Mouse (Mus musculus) embryo, embryonic 10.5 days (tissue): ENCODE data around the gene Cdk5.
"Not testable (repeated sequence)": the region's sequence is repeated elsewhere in the genome, so short reads cannot be mapped to it uniquely, and the experiment has no call there.

ENCODE experiments used
- DNase-seq: peaks from one replicate; pipeline ENCODE4 v3.0.0-alpha.2; 2015; ENCODE audit warnings: low spot score

The Cdk5 gene

DNA sequence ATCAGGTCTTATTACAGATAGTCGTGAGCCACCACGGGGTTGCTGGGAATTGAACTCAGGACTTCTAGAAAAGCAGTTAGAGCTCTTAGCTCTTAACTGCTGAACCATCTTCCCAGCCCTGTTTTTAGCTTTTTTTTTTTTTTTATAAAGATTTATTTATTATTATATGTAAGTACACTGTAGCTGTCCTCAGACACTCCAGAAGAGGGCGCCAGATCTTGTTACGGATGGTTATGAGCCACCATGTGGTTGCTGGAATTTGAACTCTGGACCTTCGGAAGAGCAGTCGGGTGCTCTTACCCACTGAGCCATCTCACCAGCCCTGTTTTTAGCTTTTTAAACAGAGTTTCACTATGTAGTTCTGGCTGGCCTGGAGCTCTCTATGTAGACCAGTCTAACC, 27.1 kb downstream of the Cdk5 start:
- not testable (repeated sequence) for DNase-seq

DNA sequence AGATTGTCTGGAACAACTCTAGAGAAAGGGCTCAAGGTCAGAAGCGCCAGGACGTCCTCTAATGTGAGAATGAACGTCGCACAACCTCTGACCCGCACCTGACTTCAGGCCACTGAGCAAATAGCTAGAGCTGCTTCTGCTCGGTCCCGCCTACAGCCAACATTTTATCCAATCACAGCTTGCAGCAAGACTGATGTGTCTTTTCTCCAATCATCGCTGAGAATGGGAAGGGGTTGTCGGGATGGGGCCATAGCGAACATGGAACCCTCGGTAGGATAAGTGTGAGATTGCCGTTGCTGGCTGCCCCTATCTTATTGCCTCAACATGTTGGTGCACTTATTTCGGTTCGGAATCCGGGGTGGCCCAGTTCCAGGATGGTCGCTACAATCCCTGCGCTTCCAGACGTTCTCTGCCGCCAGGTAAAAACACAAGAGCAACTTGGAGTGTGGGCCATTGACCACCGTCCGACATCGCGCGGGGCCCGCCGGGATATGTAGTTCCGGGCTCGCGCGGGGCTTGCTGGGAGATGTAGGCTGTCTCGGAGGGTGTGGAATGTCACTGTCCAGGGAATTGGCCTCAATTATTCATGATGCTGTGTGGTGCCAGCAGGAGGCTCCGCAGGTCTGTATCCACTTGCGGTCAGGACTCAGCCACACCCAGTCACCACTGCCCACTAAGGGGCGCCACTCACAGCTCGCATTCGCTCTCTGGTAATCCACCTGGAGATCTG, 29.0 kb downstream of the Cdk5 start:
- peak; percentile 98 for DNase-seq

DNA sequence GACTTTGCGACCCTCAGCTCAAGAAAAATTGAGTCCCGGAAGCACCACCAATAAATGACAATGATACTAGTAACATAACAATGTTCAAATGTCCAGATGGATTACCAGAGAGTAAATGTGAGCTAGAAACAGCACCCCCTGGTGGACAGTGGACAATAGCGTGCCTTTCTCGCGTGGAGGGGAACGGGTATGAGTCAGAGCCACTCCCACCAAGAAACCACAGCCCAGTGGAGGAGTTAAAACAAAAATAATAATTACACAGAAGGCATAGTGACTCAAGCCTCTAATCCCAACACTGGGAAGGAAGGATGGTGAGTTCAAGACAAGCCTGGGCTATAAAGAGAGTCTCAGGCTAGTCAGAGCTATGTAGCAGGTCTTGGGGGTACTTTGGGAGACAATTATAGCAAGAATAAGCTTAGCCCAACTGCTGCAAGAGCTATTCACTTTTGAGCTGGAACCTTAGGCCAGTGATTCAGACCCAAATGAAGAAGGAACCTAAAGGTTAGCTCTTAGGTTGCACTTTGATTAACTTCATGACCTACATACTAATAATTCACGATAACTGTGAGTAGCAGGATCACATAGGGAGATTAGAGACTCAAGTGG, 29.8 kb downstream of the Cdk5 start, which contains the start of gene Abcb8:
TSS of gene Abcb8 (plus strand) at position 272 of the 606 bp plus-strand sequence.
- DNase-seq, result peak; percentile 90

DNA sequence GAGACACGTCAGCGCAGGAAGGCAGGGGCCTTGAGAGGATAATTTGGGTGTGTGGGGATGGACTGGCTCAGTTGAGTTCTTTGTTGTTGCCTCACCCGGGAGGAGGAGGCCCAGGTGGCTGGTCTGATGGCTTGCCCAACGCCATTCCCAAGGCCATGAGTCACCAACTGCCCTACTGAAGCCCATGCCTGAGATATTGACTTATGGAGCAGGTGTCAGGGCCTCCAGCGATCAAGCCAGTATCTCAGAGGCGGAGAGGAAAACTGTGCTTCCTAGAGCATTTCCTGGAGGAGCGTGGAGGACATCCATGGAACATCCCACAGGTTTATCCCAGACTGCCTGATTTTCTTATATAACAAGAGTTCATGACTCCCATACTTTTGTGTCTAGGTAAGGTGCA, 30.6 kb downstream of the Cdk5 start:
- DNase-seq, result no peak

DNA sequence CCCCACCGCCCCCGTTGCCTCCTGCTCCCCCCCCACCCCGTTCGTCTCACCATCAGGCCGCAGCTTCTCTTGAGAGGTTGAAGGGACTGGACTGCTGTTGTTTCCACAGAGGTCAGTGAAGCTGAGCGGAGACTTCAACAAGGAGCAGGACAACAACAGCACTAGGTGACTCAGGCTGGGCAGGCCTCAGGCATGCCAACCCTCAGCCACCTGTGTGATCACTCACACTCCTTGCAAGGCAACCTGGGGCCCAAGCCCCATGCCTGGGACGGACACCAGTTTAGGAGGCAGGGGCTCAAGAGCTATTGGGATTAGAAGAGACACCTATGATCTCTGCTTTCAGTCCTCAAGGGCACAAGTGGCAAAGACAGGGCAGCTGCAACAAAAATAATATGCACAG, 31.5 kb downstream of the Cdk5 start, which contains the start of gene Atg9b:
TSS of gene Atg9b (minus strand) at position 280 of the 400 bp plus-strand sequence.
- no peak for DNase-seq

DNA sequence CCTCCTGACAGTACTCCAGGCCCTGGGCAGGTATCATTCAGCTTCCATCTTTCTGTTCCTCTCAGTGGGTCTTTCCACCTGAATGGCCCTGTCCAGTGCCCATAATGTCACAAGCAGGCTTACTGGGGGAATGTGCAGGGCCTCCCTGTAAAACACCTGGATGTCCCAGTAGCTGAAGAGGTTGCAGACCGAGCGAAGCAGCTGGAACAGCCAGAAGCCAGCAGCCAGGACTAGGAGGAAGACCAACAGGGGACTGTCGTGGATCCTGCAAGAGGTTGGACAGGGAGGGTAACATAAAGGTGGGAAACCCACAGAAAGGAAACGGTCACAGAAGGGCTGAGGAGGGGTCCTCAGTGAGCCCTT, 33.7 kb downstream of the Cdk5 start:
- DNase-seq, result no peak

DNA sequence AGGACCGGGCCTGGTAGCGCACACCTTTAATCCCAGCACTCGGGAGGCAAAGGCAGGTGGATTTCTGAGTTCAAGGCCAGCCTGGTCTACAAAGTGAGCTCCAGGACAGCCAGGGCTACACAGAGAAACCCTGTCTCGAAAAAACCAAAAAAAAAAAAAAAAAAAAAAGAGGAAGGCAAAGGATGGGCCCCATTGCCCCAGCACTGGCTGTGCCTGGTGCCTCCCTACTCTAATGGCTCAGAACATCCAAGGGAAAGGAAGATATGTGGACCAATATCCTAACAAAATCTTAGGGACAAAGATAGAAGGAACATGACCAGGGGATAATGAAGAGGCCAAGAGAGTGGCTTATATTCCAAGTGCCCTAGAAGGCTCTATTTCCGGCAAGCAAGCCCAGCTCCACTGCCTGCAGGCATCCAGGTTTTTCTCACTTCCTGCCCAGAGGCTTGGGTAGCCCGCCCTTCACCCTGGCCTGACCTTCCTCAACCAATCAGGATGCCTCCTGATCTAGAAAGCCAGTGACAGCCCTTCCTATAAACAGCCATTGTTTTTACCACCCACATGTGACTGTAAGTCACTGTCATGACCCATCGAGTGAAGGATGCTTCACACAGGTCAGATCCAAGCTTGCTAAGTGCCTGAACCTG, 34.2 kb downstream of the Cdk5 start:
- DNase-seq, result peak; percentile 69

DNA sequence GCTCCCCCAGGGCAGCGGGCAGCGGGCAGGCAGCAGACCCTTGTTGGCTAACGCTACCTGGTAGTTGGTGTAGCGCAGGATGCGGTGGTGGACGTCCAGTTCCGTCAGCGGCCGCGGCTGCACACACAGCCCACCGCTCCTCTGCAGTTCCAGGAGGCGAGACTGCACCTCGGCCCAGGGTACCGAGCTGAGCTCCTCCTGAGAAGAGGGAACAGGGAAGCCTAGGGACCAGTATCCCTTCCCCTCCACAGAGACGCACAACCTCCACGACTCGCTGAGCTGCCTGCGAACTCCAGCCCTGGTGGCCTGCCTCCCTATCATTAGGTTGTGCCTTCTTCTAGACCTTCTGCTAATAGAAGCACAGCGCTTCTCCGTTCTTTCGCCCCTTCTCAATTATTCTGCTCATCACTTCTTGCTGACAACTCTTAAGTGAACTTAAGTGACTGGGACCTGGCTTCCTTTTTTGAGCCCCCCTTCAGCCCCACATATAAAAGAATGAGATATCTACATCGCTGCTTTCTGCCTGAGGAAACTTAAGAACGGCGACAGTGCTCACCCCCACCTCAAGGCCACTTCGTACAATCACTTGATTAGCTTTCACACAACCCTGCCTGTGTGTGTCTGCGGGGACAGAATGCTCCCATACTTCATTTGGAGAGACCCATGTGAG, 34.9 kb downstream of the Cdk5 start:
- no peak for DNase-seq

DNA sequence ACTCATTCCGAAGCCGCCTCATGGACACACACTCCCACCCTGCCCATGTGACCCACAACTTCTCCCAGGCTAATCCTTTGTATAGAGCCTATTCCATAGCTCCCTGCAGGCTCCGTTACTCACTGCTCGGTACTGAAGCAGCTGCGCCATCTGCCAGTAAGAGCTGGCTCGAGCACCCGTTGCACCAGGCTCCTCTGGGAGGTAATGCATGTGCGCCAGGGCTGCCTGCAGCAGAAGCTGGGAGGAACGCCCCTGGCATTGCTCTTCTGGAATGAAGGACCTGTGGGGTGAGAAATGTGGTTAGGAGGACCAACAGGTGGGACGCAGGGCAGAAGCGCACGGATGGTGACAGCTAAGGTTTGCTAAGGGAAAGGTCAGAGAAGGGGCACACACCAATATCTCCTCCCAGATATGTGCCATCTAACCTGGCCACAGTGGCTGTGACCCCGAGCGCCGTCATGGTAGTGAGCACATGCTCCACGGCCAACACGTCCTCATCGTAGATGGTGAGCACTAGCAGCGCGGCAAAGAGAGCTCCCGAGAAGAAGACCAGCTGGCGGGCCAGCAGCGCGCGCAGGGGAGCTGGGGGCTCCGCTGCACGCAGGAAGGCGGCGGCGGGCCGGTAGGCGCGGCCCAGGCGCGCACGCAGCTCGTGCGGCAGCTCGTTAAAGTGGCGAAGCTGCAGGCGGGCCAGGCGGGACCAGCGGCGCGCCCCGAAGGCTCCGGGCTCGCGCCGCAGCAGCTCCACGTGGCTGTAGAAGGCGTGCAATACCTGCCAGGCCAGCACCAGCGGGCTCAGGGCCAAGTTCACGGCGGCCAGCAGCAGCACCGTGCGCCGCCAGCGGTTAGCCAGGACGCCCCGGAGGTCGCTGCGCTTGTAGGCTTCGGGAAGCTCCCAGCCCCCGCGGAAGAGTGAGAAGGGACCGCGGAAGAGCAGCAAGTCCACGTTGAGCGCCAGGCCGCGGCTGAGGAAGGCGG, 35.8 kb downstream of the Cdk5 start:
- peak; percentile 72 for DNase-seq

DNA sequence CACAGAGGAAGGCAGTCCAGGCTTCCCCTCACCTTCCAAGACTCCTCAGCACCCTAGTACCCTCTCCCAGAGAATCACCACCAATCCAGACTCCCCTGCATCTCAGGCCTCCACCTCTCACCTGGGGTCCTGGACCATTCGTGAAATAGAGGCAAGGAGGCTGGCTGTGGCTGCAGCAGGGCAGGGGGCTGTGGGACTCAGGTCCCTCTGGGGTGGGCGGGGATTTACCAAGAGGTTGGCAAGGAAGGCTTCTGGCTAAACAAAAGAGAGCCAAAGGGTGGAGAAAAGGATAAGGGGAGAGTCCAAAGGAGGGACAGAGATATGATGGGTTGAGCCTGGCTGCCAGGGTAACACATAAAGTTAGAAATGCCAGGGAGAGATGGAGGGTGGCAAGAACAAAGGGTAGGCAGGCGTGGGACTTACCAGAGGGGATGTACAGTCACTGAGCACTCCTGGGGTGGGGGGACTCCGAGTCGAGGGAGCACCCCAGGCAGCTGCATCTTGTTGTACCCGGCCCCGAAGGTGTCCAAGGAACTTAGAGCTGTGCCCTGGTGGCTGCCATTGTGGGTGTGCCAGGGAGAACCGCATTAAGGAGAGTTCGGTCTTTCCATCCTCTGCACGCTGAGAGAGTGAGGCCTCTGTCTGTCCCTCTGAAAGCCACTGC, 37.3 kb downstream of the Cdk5 start:
- DNase-seq, result no peak

DNA sequence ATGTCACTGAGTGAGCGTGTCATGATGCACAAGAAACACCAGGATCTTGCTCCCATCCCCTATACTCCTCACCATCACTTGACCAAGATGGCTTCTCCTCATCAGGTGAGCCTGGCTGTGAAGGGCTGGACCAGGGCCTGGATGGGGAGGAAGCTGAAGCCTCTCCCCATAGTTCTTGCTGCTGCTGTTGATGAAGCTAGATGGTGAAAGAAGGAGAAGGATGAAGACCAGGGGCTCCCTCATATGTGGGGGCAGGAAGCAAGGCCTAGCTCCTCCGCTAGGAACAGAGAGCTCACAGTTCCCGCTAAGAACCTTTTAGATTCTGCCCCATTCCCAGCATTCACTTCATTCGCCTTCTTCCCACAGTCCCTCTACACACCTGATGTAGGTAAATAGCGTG, 38.0 kb downstream of the Cdk5 start:
- DNase-seq, result no peak

DNA sequence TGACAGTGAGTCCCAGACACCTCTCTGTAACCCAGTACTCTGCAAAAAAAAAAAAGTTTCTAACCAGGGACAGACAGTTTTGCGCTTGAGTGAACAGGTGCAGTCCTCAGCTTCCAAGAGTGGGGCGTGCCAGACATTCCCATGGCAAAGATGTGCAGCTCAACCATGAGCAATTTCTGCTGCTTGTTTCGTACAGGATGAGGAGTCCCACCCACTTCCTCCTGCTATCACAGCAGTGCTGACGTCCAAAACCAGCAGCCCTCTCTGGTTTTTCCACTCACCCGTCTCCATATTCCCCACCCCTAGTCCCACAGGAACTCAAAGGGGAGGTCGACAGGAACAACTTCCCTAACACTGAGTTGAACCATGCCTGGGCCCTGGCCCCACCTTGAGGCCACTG, 38.9 kb downstream of the Cdk5 start:
- DNase-seq, result no peak

DNA sequence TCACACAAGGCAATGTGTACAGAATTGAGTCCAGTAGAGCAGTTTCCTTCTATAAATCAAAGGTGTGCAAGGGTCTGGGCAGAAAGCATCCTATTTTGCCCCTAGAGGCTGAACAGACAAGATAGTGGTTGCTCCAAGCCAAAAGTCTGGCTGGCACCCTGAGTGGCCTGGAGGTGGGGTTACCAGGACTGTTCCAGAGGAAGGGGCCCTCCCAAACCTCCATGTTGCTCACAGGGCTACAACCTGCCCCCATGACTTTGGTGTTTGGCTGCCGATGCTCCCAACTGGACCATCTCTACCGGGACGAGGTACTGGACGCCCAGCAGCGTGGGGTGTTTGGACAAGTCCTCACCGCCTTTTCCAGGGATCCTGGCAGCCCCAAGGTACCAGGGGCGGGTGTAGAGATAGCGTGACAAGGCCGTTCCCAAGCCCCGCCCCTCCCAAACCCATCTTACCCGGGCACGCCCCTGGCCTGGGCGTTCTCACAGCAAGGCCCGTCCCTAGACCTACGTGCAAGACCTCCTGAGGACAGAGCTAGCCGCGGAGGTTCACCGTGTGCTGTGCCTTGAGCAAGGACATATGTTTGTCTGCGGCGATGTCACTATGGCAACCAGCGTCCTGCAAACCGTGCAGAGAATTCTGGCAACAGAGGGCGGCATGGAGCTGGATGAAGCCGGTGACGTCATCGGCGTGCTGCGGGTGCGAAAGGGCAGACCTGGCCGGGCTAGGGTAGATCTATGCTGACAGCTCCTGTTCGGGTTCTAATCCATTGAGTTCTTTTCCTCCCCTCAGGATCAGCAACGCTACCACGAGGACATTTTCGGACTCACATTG, 40.1 kb downstream of the Cdk5 start:
- peak; percentile 97 for DNase-seq

DNA sequence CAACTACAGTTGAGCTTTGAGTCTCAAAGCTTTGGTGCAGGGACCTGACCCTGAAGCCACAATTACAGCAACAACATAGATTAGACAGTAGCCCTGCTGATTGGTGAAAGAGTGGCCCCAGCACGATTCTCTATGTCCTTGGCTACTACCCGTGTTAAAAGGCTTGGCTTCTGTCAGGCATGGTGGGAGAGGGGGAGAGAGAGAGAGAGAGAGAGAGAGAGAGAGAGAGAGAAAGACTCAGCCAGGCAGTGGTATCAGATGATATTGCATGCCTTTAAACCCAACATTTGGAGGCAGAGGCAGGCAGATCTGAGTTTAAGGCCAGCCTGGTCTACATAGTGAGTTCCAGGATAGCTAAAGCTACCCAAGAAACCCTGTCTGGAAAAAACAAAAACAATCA, 41.3 kb downstream of the Cdk5 start:
- DNase-seq, result no peak

DNA sequence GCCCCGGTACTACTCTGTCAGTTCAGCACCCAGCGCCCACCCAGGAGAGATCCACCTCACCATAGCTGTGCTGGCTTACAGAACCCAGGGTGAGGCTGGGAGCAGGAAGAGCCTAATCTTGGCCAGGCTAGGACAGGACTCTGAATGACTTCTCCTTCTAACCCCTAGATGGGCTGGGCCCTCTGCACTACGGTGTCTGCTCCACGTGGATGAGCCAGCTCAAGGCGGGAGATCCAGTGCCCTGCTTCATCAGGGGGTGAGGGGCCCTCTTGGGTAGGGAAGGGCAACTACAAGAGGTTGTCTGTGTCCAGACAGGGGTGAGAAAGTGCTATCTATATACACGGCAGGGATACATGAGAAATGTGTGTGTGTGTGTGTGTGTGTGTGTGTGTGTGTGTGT, 41.8 kb downstream of the Cdk5 start:
- DNase-seq, result no peak

DNA sequence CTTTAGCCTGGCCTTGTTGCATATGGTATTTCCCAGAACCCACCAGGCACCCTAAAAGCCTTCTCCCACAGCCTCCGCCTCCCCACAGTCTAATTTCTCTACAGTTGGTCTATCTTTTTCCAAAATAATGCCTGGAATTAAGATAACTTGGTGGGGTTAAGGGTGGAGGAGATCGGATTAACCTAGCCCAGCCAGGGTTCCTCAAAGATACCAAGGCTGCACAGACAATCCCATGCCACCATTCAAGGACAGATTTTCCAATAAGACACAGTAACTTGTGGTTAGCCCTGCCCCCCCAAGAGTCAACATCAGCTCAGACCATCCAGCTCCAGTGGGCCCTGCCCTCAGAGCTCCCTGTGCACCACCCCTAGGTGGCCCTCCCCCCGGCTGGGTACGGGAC, 42.8 kb downstream of the Cdk5 start:
- no peak for DNase-seq

DNA sequence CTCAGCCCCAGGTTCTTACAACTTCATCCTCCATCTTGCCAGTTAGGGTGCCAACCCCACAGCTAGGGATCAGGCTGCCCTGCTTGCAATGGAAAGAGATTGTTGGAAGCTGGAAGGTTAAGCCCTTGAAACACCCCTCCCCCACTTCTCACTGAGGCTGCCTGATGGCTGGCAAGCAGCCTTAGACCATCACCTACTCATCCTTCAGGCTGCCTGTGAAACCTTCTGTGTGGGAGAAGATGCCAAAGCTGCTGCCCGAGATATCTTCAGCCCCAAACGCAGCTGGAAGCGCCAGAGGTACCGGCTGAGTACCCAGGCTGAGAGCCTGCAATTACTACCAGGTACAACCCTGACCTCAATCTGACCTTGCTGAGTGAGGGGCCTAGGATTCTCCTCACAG, 43.8 kb downstream of the Cdk5 start:
- no peak for DNase-seq

DNA sequence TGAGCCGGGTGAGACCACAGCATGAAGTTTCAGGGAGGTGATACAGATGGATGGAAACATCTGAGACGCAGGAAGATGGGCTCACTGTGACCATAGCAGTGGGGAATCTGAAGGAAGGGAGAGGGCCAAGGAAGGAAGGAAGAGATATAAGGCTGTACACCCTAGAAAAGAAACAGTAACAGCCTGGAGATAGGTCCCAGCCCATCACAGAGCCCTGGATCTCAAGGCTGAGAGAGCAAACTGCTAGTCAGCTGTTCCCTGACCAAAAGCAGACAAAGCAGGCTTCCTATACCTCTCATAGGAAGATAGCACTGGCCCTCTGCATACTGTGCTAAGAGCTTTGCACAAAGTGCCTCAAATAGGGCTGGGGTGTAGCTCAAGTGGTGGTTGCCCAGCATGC, 44.6 kb downstream of the Cdk5 start:
- DNase-seq, result no peak

DNA sequence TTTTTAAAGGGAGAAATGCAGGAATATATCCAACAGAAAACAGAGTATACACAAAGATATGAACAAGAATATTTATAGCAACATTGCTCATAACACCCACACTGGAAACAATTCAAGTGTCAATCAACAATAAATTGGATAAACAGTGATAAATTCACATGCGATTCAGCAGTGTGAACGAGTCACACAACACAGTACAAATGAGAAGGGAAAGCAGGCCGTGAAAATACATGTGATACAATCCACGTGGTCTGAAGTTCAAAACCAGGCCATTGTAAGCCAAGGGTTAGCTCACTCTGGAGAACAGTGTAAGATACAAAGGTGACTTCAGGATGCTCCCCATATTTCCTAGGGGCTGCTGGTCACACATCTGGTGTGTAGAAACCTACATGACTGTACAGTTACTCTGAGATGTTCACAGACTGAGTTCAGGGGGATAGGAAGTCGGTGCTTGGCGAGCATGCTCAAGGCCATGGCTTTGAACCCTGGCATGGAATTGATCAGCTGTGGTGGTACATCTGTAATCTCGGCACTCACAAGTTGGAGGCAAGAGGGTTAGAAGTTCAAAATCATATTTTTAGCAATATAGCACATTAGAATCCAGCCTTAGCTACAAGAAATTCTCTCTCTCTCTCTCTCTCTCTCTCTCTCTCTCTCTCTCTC, 48.5 kb downstream of the Cdk5 start:
- no peak for DNase-seq

DNA sequence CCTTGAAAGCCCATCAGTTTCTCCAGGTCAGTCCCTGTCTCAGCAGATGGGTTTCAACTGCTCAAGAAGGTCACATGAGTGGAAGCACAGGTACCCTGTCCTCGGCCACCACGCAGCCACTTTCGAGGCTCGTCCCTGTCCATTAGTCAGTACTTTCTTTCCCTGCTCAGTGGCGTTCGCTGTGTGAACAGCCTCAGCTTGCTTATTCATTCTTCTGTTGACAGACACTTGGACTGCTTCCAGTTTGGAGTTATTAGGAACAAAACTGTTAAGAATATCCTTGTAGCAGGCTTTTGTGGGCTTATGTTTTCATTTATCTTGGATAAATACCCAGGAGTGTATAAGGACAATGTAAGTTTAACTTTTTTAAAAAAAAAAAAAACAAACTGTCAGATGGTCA, 49.1 kb downstream of the Cdk5 start:
- no peak for DNase-seq
